Mouse (Mus musculus): ENCODE results near the gene Rbfox3. TPM values are rescaled to one million over a fixed set of nuclear protein-coding genes. Genes with fewer than 3 reads are reported as not detected.
A peak's percentile ranks its signal among the peaks of the same experiment; 100 is the strongest.

Rbfox3 gene
- total and polyA plus RNA-seq, 3 experiments, result 0.16 TPM; not detected in 2

- H3K4me3 ChIP-seq (ENCODE audit: low read depth, low read length), result no peak overlapping the region
- peaks cover 99% of the 10 kb centered on the region for H3K9me3 ChIP-seq (replicated peaks)
- no peaks in the 10 kb centered on the region for H3K4me1 ChIP-seq (ENCODE audit: insufficient read depth, low read depth, low read length)
- no peaks in the 10 kb centered on the region; the same call in 1 of the 2 replicates for H3K27me3 ChIP-seq (ENCODE audit: insufficient read depth, low read length)
- no peak for DNase-seq (ENCODE audit: low spot score)
- TF ChIP-seq GATA1 (IDR thresholded peaks at IDR 0.05; ENCODE audit: borderline replicate concordance, low read length) (no peak), TAL1 (conservative IDR thresholded peaks at IDR 0.05; ENCODE audit: low read depth, low read length) (no peak), CTCF (IDR thresholded peaks at IDR 0.05; ENCODE audit: low read depth, low read length) (no peak), POLR2AphosphoS5 (IDR thresholded peaks at IDR 0.05; ENCODE audit: insufficient replicate concordance, low read depth, low read length) (no peak), GATA2 (IDR thresholded peaks at IDR 0.05; ENCODE audit: borderline replicate concordance, low read depth, low read length) (no peak)
- H3K36me3 ChIP-seq (replicated peaks), result no peaks in the 10 kb centered on the region
- ATAC-seq (ENCODE audit: extremely low read depth, insufficient number of reproducible peaks, low FRiP score, poor library complexity, severe bottlenecking), result no peak
These were observed 152.2 kb downstream of the Rbfox3 start for GRCm38 (mm10) chr11:118759228-118759627.

- no peak for ATAC-seq (ENCODE audit: extremely low read depth, insufficient number of reproducible peaks, low FRiP score, poor library complexity, severe bottlenecking)
- no peaks in the 10 kb centered on the region; the same call in 1 of the 2 replicates for H3K27me3 ChIP-seq (ENCODE audit: insufficient read depth, low read length)
These were observed 153.0 kb downstream of the Rbfox3 start for GRCm38 (mm10) chr11:118758277-118758990.

GRCm38 (mm10) chr11:118757488-118757887, 153.9 kb downstream of the Rbfox3 start:
- Histone ChIP-seq H3K4me3 (ENCODE audit: low read depth, low read length) (no peak overlapping the region), H3K27me3 (ENCODE audit: insufficient read depth, low read length) (no peaks in the 10 kb centered on the region; the same call in 1 of the 2 replicates), H3K4me1 (ENCODE audit: insufficient read depth, low read depth, low read length) (no peaks in the 10 kb centered on the region), H3K36me3 (replicated peaks) (no peaks in the 10 kb centered on the region), H3K9me3 (replicated peaks) (peaks cover 99% of the 10 kb centered on the region)
- DNase-seq (ENCODE audit: low spot score) (no peak), ATAC-seq (ENCODE audit: extremely low read depth, insufficient number of reproducible peaks, low FRiP score, poor library complexity, severe bottlenecking) (no peak)
- no peak for TF ChIP-seq GATA2 (IDR thresholded peaks at IDR 0.05; ENCODE audit: borderline replicate concordance, low read depth, low read length)
- TF ChIP-seq POLR2AphosphoS5 (IDR thresholded peaks at IDR 0.05; ENCODE audit: insufficient replicate concordance, low read depth, low read length), result no peak
- no peak for TF ChIP-seq TAL1 (conservative IDR thresholded peaks at IDR 0.05; ENCODE audit: low read depth, low read length)
- TF ChIP-seq CTCF (IDR thresholded peaks at IDR 0.05; ENCODE audit: low read depth, low read length), result no peak
- TF ChIP-seq GATA1 (IDR thresholded peaks at IDR 0.05; ENCODE audit: borderline replicate concordance, low read length), result no peak

More at GRCm38 (mm10) chr11:118758277-118758990, 153.0 kb downstream of the Rbfox3 start:
- no peak overlapping the region for H3K4me3 ChIP-seq (ENCODE audit: low read depth, low read length)
- H3K9me3 ChIP-seq (replicated peaks), result peaks cover 99% of the 10 kb centered on the region
- TF ChIP-seq CTCF (IDR thresholded peaks at IDR 0.05; ENCODE audit: low read depth, low read length) (no peak), POLR2AphosphoS5 (IDR thresholded peaks at IDR 0.05; ENCODE audit: insufficient replicate concordance, low read depth, low read length) (no peak), GATA1 (IDR thresholded peaks at IDR 0.05; ENCODE audit: borderline replicate concordance, low read length) (no peak), GATA2 (IDR thresholded peaks at IDR 0.05; ENCODE audit: borderline replicate concordance, low read depth, low read length) (no peak), TAL1 (conservative IDR thresholded peaks at IDR 0.05; ENCODE audit: low read depth, low read length) (no peak)
- H3K36me3 ChIP-seq (replicated peaks), result no peaks in the 10 kb centered on the region
- H3K4me1 ChIP-seq (ENCODE audit: insufficient read depth, low read depth, low read length), result no peaks in the 10 kb centered on the region
- no peak for DNase-seq (ENCODE audit: low spot score)

DNA sequence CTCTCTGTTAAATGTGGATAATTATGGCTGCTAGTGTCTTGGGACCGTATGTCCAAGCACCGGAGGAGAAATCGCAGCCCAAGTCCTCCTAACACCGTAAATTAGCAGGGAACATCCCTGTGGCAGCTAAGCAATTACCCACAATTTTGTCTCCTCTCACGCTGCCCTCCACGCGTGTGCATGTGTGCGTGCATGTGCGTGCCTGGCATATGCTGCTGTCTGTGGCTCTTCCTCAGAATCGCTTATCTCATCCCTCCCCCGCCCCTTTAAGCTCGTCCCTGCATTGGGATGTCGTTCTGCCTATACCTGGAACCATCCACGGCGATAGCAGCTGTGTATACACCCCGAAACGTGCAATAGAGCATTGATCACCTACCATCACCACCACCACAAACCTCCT, 156.4 kb downstream of the Rbfox3 start:
- no peak for DNase-seq (ENCODE audit: low spot score)

GRCm38 (mm10) chr11:118754535-118754934, 156.9 kb downstream of the Rbfox3 start:
- Histone ChIP-seq H3K4me1 (ENCODE audit: insufficient read depth, low read depth, low read length) (no peaks in the 10 kb centered on the region), H3K9me3 (replicated peaks) (peaks cover 92% of the 10 kb centered on the region), H3K27me3 (ENCODE audit: insufficient read depth, low read length) (no peaks in the 10 kb centered on the region; the same call in 1 of the 2 replicates), H3K4me3 (ENCODE audit: low read depth, low read length) (peak overlapping the region; percentile 16; the same call in 1 of the 2 replicates), H3K36me3 (replicated peaks) (no peaks in the 10 kb centered on the region)
- TF ChIP-seq POLR2AphosphoS5 (IDR thresholded peaks at IDR 0.05; ENCODE audit: insufficient replicate concordance, low read depth, low read length) (no peak), TAL1 (conservative IDR thresholded peaks at IDR 0.05; ENCODE audit: low read depth, low read length) (no peak), CTCF (IDR thresholded peaks at IDR 0.05; ENCODE audit: low read depth, low read length) (no peak), GATA1 (IDR thresholded peaks at IDR 0.05; ENCODE audit: borderline replicate concordance, low read length) (no peak), GATA2 (IDR thresholded peaks at IDR 0.05; ENCODE audit: borderline replicate concordance, low read depth, low read length) (no peak)
- ATAC-seq (ENCODE audit: extremely low read depth, insufficient number of reproducible peaks, low FRiP score, poor library complexity, severe bottlenecking), result no peak
- DNase-seq (ENCODE audit: low spot score), result no peak

More for the DNA sequence above, 156.4 kb downstream of the Rbfox3 start:
- Histone ChIP-seq H3K36me3 (replicated peaks) (no peaks in the 10 kb centered on the region), H3K9me3 (replicated peaks) (peaks cover 95% of the 10 kb centered on the region), H3K27me3 (ENCODE audit: insufficient read depth, low read length) (no peaks in the 10 kb centered on the region; the same call in 1 of the 2 replicates), H3K4me3 (ENCODE audit: low read depth, low read length) (no peak overlapping the region), H3K4me1 (ENCODE audit: insufficient read depth, low read depth, low read length) (no peaks in the 10 kb centered on the region)
- no peak for TF ChIP-seq TAL1 (conservative IDR thresholded peaks at IDR 0.05; ENCODE audit: low read depth, low read length)
- TF ChIP-seq POLR2AphosphoS5 (IDR thresholded peaks at IDR 0.05; ENCODE audit: insufficient replicate concordance, low read depth, low read length), result no peak
- TF ChIP-seq CTCF (IDR thresholded peaks at IDR 0.05; ENCODE audit: low read depth, low read length), result no peak
- no peak for TF ChIP-seq GATA2 (IDR thresholded peaks at IDR 0.05; ENCODE audit: borderline replicate concordance, low read depth, low read length)
- TF ChIP-seq GATA1 (IDR thresholded peaks at IDR 0.05; ENCODE audit: borderline replicate concordance, low read length), result no peak
- no peak for ATAC-seq (ENCODE audit: extremely low read depth, insufficient number of reproducible peaks, low FRiP score, poor library complexity, severe bottlenecking)

DNA sequence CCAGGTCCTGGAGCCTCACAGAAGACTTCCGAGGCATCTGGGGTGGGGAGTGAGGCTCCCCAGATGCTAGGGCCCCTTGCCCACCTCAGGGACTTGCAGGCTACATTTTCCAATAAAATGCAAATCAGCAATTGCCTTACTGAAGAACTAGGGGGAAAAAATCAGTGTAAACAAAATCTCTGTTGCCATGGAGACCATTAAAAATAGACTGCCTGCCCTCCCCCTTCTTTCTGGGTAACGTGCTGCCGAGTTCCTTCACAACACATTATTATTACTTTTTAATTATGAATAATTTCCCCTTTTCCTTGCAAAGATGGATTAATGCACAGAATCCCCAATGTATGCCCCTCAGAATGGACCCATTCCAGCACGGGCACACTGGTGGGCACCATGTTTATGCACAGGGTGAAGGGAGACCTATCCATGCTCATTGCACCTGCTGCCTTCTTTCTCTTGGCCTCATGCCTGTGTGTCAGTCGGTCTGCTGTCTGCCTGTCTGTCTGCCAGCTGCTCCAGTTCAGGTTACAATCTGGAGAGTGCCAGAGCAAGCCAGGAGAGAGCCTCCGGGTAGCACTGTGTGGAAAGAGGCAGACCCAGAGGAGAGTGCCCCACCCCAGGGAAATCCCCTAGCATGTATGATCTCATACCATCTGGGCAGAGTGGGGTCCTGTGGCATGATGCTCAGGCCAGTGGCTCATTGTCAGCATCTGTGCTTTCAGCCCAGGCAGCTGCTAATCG, 159.3 kb downstream of the Rbfox3 start:
- TF ChIP-seq TAL1 (conservative IDR thresholded peaks at IDR 0.05; ENCODE audit: low read depth, low read length) (no peak), POLR2AphosphoS5 (IDR thresholded peaks at IDR 0.05; ENCODE audit: insufficient replicate concordance, low read depth, low read length) (no peak), CTCF (IDR thresholded peaks at IDR 0.05; ENCODE audit: low read depth, low read length) (no peak), GATA2 (IDR thresholded peaks at IDR 0.05; ENCODE audit: borderline replicate concordance, low read depth, low read length) (no peak), GATA1 (IDR thresholded peaks at IDR 0.05; ENCODE audit: borderline replicate concordance, low read length) (no peak)
- H3K9me3 ChIP-seq (replicated peaks), result peaks cover 89% of the 10 kb centered on the region
- H3K36me3 ChIP-seq (replicated peaks), result no peaks in the 10 kb centered on the region
- 0 out of 2 replicates have a peak overlapping the region, but pooled peaks have one; percentile 1 for H3K4me3 ChIP-seq (ENCODE audit: low read depth, low read length)
- no peaks in the 10 kb centered on the region for H3K4me1 ChIP-seq (ENCODE audit: insufficient read depth, low read depth, low read length)
- ATAC-seq (ENCODE audit: extremely low read depth, insufficient number of reproducible peaks, low FRiP score, poor library complexity, severe bottlenecking) (no peak), DNase-seq (ENCODE audit: low spot score) (no peak)
- no peaks in the 10 kb centered on the region; the same call in 1 of the 2 replicates for H3K27me3 ChIP-seq (ENCODE audit: insufficient read depth, low read length)

Measured in G1E (cell line).